Mouse (Mus musculus): ENCODE results near the gene Prkra. TPM values are rescaled to one million over a fixed set of nuclear protein-coding genes. Genes with fewer than 3 reads are reported as not detected.

Gene Prkra
- polyA plus RNA-seq, 1 experiment, result 17.0 TPM

DNA sequence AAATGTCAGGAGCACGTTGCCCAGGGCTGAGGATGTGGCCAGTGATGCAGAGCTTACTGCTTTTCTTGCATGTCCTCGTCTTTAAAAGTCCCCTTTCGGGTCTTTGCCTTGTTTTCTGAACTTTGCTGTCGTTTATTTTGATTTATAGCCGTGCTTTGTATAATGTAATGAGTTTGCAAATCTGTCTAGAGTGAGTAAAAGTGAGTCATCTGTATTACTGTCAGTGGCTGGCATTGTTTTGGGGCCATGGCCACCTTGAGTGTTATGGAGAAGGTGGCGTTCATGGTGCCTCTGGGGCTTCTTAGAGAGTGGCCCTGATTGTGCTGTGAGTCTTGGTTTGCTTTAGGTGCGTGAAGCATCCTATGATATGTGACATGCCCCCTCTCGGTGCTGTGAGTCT, 34.5 kb upstream of the Prkra start:
- TF ChIP-seq POLR2A (IDR thresholded peaks at IDR 0.05; ENCODE audit: low read depth, low read length) (no peak), CTCF (conservative IDR thresholded peaks at IDR 0.05; ENCODE audit: insufficient read depth, insufficient read length, low read depth, low read length) (no peak)
- Histone ChIP-seq H3K4me3 (ENCODE audit: insufficient read depth, low read depth, low read length) (no peak overlapping the region), H3K27ac (ENCODE audit: insufficient read depth, low read depth, low read length) (no peak overlapping the region), H3K4me1 (ENCODE audit: control insufficient read depth, insufficient read depth, low read length) (no peaks in the 10 kb centered on the region; the same call in 1 of the 2 replicates), H3K27me3 (replicated peaks; ENCODE audit: control insufficient read depth, insufficient read depth, low read length) (no peaks in the 10 kb centered on the region), H3K36me3 (ENCODE audit: control insufficient read depth, insufficient read depth, low read length) (no peaks in the 10 kb centered on the region)
- WGBS, result 73% methylated on average over 8 of the region's 8 CpGs
- DNase-seq, result no peak

DNA sequence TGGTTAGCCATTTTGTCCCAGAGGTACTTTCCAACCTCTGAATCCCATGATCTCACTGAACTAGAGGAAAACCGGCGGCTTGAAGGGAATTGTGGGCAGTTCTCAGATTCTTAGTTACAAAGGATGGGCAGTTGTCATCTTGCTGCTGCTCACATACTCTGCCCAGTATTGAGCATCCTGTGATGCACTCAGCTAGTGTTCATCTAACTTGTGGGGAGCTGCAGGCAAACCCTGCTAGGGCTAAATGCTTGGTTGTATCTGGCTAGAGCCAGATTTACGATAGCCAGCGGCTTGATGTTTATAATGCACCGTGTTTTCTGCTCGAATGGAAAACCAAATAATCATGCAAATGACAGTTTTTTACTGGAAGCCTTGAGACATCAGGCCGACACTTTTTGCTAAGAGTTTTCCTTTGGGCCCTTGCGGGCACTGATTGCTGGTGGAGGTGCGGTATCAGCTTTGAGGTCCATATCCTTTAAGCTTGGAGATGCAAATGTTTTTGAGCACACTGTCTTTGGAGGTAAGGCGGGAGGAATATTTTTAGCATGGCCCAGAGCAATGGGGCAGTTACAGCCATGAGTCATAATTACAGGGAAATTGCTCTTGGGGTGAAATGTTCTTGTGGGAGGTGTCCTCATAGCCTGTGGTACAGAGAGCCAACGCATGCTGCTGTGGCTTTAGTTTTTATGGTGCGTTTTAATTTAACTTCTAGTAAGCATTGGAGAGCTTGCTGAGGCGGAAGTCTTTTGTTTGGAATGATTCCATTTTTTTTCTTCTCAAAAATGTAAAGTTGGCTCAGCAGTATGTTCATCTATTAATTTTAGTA, 28.8 kb upstream of the Prkra start:
- H3K27me3 ChIP-seq (replicated peaks; ENCODE audit: control insufficient read depth, insufficient read depth, low read length), result no peaks in the 10 kb centered on the region
- TF ChIP-seq CTCF (conservative IDR thresholded peaks at IDR 0.05; ENCODE audit: insufficient read depth, insufficient read length, low read depth, low read length) (no peak), POLR2A (IDR thresholded peaks at IDR 0.05; ENCODE audit: low read depth, low read length) (no peak)
- peaks cover 5% of the 10 kb centered on the region; the same call in 1 of the 2 replicates for H3K4me1 ChIP-seq (ENCODE audit: control insufficient read depth, insufficient read depth, low read length)
- peak overlapping the region; percentile 49 for H3K27ac ChIP-seq (ENCODE audit: insufficient read depth, low read depth, low read length)
- H3K4me3 ChIP-seq (ENCODE audit: insufficient read depth, low read depth, low read length), result peak overlapping the region; percentile 71
- no peaks in the 10 kb centered on the region for H3K36me3 ChIP-seq (ENCODE audit: control insufficient read depth, insufficient read depth, low read length)
- WGBS, result 28% methylated on average over 13 of the region's 13 CpGs
- DNase-seq, result no peak

GRCm38 (mm10) chr2:76675949-76676348, 28.1 kb upstream of the Prkra start:
- no peak for DNase-seq
- TF ChIP-seq POLR2A (IDR thresholded peaks at IDR 0.05; ENCODE audit: low read depth, low read length), result no peak
- TF ChIP-seq CTCF (conservative IDR thresholded peaks at IDR 0.05; ENCODE audit: insufficient read depth, insufficient read length, low read depth, low read length), result no peak
- Histone ChIP-seq H3K27me3 (replicated peaks; ENCODE audit: control insufficient read depth, insufficient read depth, low read length) (no peaks in the 10 kb centered on the region), H3K4me1 (ENCODE audit: control insufficient read depth, insufficient read depth, low read length) (peaks cover 5% of the 10 kb centered on the region; the same call in 1 of the 2 replicates), H3K4me3 (ENCODE audit: insufficient read depth, low read depth, low read length) (peak overlapping the region; percentile 71), H3K27ac (ENCODE audit: insufficient read depth, low read depth, low read length) (no peak overlapping the region), H3K36me3 (ENCODE audit: control insufficient read depth, insufficient read depth, low read length) (no peaks in the 10 kb centered on the region)
- WGBS, result 12% methylated on average over 4 of the region's 4 CpGs

DNA sequence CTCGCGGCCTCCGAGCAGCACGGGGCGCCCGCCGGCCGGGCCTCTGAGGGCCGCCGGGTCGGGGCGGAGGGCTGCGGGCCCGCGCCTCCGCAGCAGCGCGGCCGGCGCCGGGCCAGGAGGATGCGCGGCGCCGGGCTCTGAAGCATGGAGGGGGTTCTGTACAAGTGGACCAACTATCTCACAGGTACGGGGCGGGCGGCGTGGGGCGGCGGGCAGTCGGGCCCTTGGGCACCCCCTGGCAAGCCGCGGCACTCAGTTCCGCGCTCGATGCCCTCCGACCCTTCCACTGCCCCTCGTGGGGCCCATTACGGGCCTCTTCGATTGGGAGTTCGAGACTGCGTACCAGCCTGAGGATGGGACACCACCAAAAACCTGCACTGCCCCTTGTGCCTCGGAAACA, 27.6 kb upstream of the Prkra start:
- Histone ChIP-seq H3K27me3 (replicated peaks; ENCODE audit: control insufficient read depth, insufficient read depth, low read length) (no peaks in the 10 kb centered on the region), H3K27ac (ENCODE audit: insufficient read depth, low read depth, low read length) (no peak overlapping the region), H3K4me1 (ENCODE audit: control insufficient read depth, insufficient read depth, low read length) (peaks cover 5% of the 10 kb centered on the region; the same call in 1 of the 2 replicates), H3K36me3 (ENCODE audit: control insufficient read depth, insufficient read depth, low read length) (no peaks in the 10 kb centered on the region), H3K4me3 (ENCODE audit: insufficient read depth, low read depth, low read length) (peak overlapping the region; percentile 71)
- TF ChIP-seq POLR2A (IDR thresholded peaks at IDR 0.05; ENCODE audit: low read depth, low read length) (no peak), CTCF (conservative IDR thresholded peaks at IDR 0.05; ENCODE audit: insufficient read depth, insufficient read length, low read depth, low read length) (no peak)
- under 1% methylated on average over 44 of the region's 44 CpGs for WGBS
- no peak for DNase-seq

- Histone ChIP-seq H3K27ac (ENCODE audit: insufficient read depth, low read depth, low read length) (peak within 1 kb of the TSS; percentile 42), H3K4me1 (ENCODE audit: control insufficient read depth, insufficient read depth, low read length) (peaks cover 5% of the 10 kb centered on the region; the same call in 1 of the 2 replicates), H3K4me3 (ENCODE audit: insufficient read depth, low read depth, low read length) (peak within 1 kb of the TSS; percentile 71), H3K36me3 (ENCODE audit: control insufficient read depth, insufficient read depth, low read length) (no peaks in the 10 kb centered on the region), H3K27me3 (replicated peaks; ENCODE audit: control insufficient read depth, insufficient read depth, low read length) (no peaks in the 10 kb centered on the region)
- WGBS, result 4% methylated on average over 52 of the region's 52 CpGs
- TF ChIP-seq POLR2A (IDR thresholded peaks at IDR 0.05; ENCODE audit: low read depth, low read length), result peak; percentile 42
- TF ChIP-seq CTCF (conservative IDR thresholded peaks at IDR 0.05; ENCODE audit: insufficient read depth, insufficient read length, low read depth, low read length), result no peak
- DNase-seq, result peak; percentile 93
Measured at GRCm38 (mm10) chr2:76674725-76675427, 27.1 kb upstream of the Prkra start, which contains the start of gene Plekha3. Gene Plekha3, plus strand, starts transcription at chr2:76675281.

DNA sequence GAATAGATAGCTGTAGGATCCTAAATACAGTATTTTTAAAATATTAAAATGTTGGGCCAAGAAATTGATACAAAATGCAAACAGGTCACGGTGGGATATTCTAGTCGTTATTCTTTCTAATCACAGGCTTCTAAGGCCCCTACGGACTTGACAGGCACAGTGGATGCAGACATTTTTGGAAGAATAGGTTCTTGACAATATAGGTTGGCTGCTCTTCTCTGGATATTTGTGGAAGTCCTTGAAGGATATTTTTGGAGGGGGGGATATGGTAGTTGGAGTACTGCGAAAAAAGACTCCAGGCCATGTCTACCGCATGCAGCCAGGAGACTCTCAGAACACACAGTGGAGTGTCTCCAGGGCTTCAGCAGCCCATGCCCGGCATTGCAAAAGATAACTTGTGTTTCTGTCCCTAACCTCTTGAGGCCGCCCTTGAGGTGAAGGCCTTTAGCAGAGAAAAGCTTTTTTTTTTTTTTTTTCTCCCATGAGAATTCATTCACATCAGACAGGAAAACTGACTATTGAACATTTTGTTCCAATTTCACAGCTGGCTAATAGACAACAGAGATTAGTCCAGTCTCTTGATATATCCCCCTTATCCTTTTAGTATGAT, 25.8 kb upstream of the Prkra start:
- TF ChIP-seq CTCF (conservative IDR thresholded peaks at IDR 0.05; ENCODE audit: insufficient read depth, insufficient read length, low read depth, low read length), result peak; percentile 32; the same call in 1 of the 2 replicates
- TF ChIP-seq POLR2A (IDR thresholded peaks at IDR 0.05; ENCODE audit: low read depth, low read length), result no peak
- peak; percentile 83 for DNase-seq
- no peaks in the 10 kb centered on the region for H3K36me3 ChIP-seq (ENCODE audit: control insufficient read depth, insufficient read depth, low read length)
- H3K4me1 ChIP-seq (ENCODE audit: control insufficient read depth, insufficient read depth, low read length), result peaks cover 5% of the 10 kb centered on the region; the same call in 1 of the 2 replicates
- H3K27me3 ChIP-seq (replicated peaks; ENCODE audit: control insufficient read depth, insufficient read depth, low read length), result no peaks in the 10 kb centered on the region
- H3K4me3 ChIP-seq (ENCODE audit: insufficient read depth, low read depth, low read length), result no peak overlapping the region
- WGBS, result 45% methylated on average over 7 of the region's 7 CpGs
- H3K27ac ChIP-seq (ENCODE audit: insufficient read depth, low read depth, low read length), result no peak overlapping the region
